Mouse (Mus musculus): ENCODE results near the gene Mcidas.

DNA sequence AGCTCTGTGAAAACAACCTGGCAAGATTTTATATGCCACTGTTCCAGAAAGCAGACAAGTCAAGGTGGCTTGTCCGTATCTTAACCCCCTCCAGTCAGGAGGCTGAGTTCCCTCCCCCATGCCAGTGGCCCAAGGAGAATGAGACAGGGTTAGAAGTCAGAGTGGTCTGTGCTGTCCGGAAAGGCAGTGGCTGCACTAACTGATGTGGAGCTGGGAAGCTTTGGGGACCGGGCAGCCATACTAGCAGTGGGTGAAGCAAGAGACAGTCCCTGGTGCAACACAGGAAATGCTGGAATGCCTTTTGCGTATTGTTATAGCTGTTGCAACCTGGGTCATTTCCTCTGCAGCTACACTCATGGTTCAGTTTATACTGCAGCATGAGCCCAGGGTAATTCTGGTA is 3.3 kb upstream of the Mcidas start:
- no peak for TF ChIP-seq GATA1 (IDR thresholded peaks at IDR 0.05; ENCODE audit: borderline replicate concordance, low read length)
- TF ChIP-seq CTCF (IDR thresholded peaks at IDR 0.05; ENCODE audit: low read depth, low read length), result no peak

Data from G1E (cell line).